Mouse (Mus musculus): ENCODE data around the gene Ifit3. TPM values are rescaled to one million over a fixed set of nuclear protein-coding genes. Genes with fewer than 3 reads are reported as not detected.

The Ifit3 gene
- total RNA-seq, 2 experiments from 2014 or later, result 0.66 to 1.3 TPM

Other genes with a start within 250 kb of the Ifit3 start
- gene Ch25h, start 108.4 kb upstream of the Ifit3 start, total RNA-seq (2021), result under 1 TPM; 0.47 to 0.53 TPM
- 10 to 100 TPM; 13.8 to 14.2 TPM for gene Lipa, start 56.1 kb upstream of the Ifit3 start, total RNA-seq (2021)
- gene Ifit2, start 32.8 kb upstream of the Ifit3 start, total RNA-seq (2021), result 1 to 10 TPM; 4.0 to 4.2 TPM
- gene Ifit1bl1, start 18.4 kb downstream of the Ifit3 start, total RNA-seq (2021), result 1 to 10 TPM; 1.1 to 1.4 TPM
- under 1 TPM; 0.27 to 0.48 TPM for gene Ifit3b, start 24.4 kb downstream of the Ifit3 start, total RNA-seq (2021)
- under 1 TPM; 0.22 to 0.27 TPM for gene Ifit1bl2, start 57.2 kb downstream of the Ifit3 start, total RNA-seq (2021)
- gene Ifit1, start 57.3 kb downstream of the Ifit3 start, total RNA-seq (2021), result under 1 TPM; 0.11 to 0.14 TPM
- gene Slc16a12, start 163.8 kb downstream of the Ifit3 start, total RNA-seq (2021), result 1 to 10 TPM; 2.5 to 3.0 TPM